Mouse (Mus musculus) adrenal gland, postnatal 36 days (tissue): Measurements from ENCODE around the gene Xxylt1. TPM values are rescaled to one million over a fixed set of nuclear protein-coding genes. Genes with fewer than 3 reads are reported as not detected.

Experiments
- DNase-seq, 2 experiments: peaks; one replicate each; pipeline ENCODE4 v3.0.0; 2021; ENCODE audit warnings: mixed read lengths in 1 of 2
- total RNA-seq, 2 experiments: library from RNA; stranded (reverse); gene quantifications; 2 replicates each; pipeline ENCODE4 v1.2.3; 2021

The Xxylt1 gene
- total RNA-seq, 2 experiments from 2014 or later: 10.0 to 17.8 TPM

GRCm38 (mm10) chr16:31061246-31061880 is 19.9 kb downstream of the Xxylt1 start:
- no peak for DNase-seq

- DNase-seq: no peak
These were observed 20.5 kb downstream of the Xxylt1 start for GRCm38 (mm10) chr16:31060714-31061113.

- no peak for DNase-seq
These were observed 21.0 kb downstream of the Xxylt1 start for GRCm38 (mm10) chr16:31060226-31060625.

- DNase-seq: no peak
These were observed 21.5 kb downstream of the Xxylt1 start for GRCm38 (mm10) chr16:31059730-31060129.

- no peak for DNase-seq
These were observed 28.4 kb downstream of the Xxylt1 start for GRCm38 (mm10) chr16:31052812-31053211.

- DNase-seq: no peak
These were observed 29.0 kb downstream of the Xxylt1 start for GRCm38 (mm10) chr16:31052177-31052726.

GRCm38 (mm10) chr16:31050701-31051100 is 30.5 kb downstream of the Xxylt1 start:
- no peak for DNase-seq

GRCm38 (mm10) chr16:31048194-31048593 is 33.0 kb downstream of the Xxylt1 start:
- no peak for DNase-seq

GRCm38 (mm10) chr16:31047186-31047898 is 33.9 kb downstream of the Xxylt1 start:
- DNase-seq: no peak

- peak in 1 of 2 experiments; percentile 61 for DNase-seq
These were observed 35.0 kb downstream of the Xxylt1 start for GRCm38 (mm10) chr16:31046217-31046659.

GRCm38 (mm10) chr16:31045211-31045610 is 36.0 kb downstream of the Xxylt1 start:
- DNase-seq: no peak

GRCm38 (mm10) chr16:31043136-31043535 is 38.1 kb downstream of the Xxylt1 start:
- no peak for DNase-seq

GRCm38 (mm10) chr16:31041566-31041965 is 39.7 kb downstream of the Xxylt1 start:
- DNase-seq: peak; percentile 61 to 79

- no peak for DNase-seq
These were observed 41.3 kb downstream of the Xxylt1 start for GRCm38 (mm10) chr16:31039803-31040459.

- no peak for DNase-seq
These were observed 43.8 kb downstream of the Xxylt1 start for GRCm38 (mm10) chr16:31037431-31037830.

GRCm38 (mm10) chr16:31035651-31036245 is 45.5 kb downstream of the Xxylt1 start:
- DNase-seq: no peak

GRCm38 (mm10) chr16:31035235-31035634 is 46.0 kb downstream of the Xxylt1 start:
- DNase-seq: no peak

- no peak for DNase-seq
These were observed 47.2 kb downstream of the Xxylt1 start for GRCm38 (mm10) chr16:31034051-31034450.

- no peak for DNase-seq
These were observed 51.3 kb downstream of the Xxylt1 start for GRCm38 (mm10) chr16:31029739-31030485.

GRCm38 (mm10) chr16:31027675-31028074 is 53.6 kb downstream of the Xxylt1 start:
- DNase-seq: no peak

GRCm38 (mm10) chr16:31025516-31025915 is 55.7 kb downstream of the Xxylt1 start:
- DNase-seq: no peak

- no peak for DNase-seq
These were observed 56.2 kb downstream of the Xxylt1 start for GRCm38 (mm10) chr16:31024997-31025396.
